Mouse (Mus musculus) heart, postnatal 0 days (tissue): ENCODE measurements around the gene Nfia.

ENCODE experiments used
- CTCF ChIP-seq: IDR thresholded peaks from 2 replicates; pipeline ENCODE4 v1.5.1; 2016; ENCODE audit warnings: antibody characterized with exemption, control low read depth, low read depth
- EP300 ChIP-seq: IDR thresholded peaks from 2 replicates; pipeline ENCODE4 v1.6.1; 2016; ENCODE audit warnings: antibody characterized with exemption, low read depth

DNA sequence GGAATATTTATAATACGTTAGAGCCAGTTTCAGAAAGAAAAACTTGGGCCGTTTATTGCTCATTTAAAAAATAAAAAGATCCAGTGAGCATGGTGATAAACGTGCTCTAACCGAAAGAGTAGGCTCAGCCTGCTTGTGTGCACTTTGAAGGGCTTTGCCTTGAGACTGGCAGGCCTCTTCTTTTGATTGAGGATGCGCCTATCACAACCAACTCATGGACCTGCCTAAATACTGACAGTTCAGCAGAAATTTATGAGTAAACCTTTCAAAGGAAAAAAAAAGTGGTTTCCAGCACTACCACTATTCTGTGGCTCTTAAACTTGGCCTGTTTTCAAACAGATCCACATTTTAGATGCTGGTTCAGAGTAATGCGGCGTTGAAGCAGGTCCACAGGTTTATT is 7.5 kb downstream of the Nfia start:
- TF ChIP-seq CTCF (no peak), EP300 (no peak)
